Mouse (Mus musculus): ENCODE measurements around the gene Mmgt2.
"Not testable (repeated sequence)": the region's sequence is repeated elsewhere in the genome, so short reads cannot be mapped to it uniquely, and the experiment has no call there.

The Mmgt2 gene

DNA sequence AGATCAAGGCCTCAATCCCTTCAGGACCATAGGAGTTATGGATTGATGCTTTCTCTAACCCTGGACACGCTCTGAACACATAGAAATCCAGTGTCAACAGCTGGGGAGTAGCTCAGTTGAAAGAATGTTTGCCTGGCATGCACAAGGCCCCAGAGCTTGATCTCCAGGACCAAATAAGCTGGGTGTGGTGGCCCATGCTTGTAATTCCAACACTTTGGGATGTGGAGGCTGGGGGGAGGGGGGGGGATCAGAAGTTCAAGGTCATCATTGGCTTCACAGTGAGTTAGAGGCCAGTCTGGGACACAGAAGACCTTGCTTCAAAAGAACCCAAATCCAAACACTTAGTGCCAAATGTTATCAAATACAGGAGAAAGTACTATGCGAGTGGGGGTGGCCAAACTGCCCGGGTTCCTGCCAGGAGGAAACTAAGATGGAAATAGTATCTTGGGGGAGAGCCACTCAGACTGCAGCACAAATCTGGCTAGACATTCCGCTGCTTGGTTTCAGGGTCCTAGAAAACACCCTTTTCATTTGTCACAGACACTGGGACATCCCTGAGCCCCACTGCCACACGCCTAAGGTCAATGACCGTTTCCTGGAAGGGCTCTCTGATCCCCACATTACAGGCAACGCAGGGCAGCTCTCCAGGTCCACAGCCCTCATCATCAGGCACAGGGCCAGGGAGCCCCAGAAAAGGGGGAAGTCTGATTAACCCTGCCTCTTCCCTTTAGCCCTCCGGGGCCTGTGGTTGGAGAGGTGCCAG is 2.6 kb upstream of the Mmgt2 start:
- DNase-seq (ENCODE audit: low spot score), result no peak

GRCm38 (mm10) chr11:62646495-62646843 is 2.0 kb upstream of the Mmgt2 start:
- no peak for DNase-seq (ENCODE audit: low spot score)

- DNase-seq (ENCODE audit: low spot score), result no peak
Measured at GRCm38 (mm10) chr11:62646958-62647515, 1.4 kb upstream of the Mmgt2 start.

GRCm38 (mm10) chr11:62647661-62648590 is 538 bp upstream of the Mmgt2 start, which contains the start of gene Lrrc75a:
Lrrc75a (minus strand) TSS chr11:62648523.
- DNase-seq (ENCODE audit: low spot score), result no peak

DNA sequence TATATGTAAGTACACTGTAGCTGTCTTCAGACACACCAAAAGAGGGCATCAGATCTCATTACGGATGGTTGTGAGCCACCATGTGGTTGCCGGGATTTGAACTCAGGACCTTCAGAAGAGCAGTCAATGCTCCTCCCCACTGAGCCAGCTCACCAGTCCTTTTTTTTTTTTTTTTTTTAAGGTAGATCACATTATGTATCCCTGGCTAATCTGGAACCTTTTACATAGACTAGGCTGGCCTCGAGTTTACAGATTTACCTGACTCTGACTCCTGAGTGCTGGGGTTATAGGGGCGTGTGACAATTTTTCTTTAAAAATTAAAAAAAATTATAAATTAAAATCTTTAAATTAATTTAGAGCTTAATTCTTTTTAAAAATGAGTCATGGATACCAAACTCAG is 1.3 kb downstream of the Mmgt2 start:
- not testable (repeated sequence) for DNase-seq (ENCODE audit: low spot score)

DNA sequence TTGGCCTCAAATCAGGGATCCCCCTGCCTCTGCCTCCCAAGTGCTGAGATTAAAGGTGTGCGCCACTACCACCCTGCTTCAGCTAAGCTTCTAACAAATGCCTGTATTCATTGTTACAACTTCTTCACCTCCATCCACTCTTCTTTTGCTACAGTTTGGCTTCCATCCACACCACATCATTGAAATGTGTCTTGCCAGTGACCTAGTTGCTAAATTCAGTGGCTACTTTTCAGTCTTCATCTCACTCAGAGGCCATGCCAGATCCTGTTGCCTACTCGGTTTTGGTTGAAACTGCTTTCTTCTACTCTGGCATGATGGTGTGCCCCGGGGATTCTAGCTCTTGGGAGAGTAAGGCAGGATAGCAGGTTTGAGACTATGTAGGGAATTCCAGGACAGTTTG is 3.1 kb downstream of the Mmgt2 start:
- no peak for DNase-seq (ENCODE audit: low spot score)

GRCm38 (mm10) chr11:62652080-62652479 is 3.6 kb downstream of the Mmgt2 start:
- DNase-seq (ENCODE audit: low spot score), result no peak

DNA sequence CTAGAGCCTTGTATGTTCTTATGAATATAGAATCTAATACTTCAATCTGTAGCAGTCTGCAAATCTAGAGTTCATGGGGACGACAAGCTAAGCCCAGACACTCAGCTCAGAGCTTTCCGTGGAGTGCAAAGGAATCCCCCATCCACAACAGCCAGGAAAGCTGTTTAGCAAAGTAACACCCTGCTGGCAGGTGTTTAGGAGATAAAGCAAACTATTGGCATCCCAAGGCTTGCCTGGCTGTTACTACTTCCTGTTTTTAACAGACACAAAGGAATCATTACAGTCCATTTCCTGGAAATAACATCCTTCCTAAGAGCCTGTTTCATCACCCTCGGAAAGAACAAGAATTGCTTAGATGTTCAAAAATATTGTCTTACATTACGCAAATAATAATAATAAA is 12.4 kb downstream of the Mmgt2 start:
- no peak for DNase-seq (ENCODE audit: low spot score)

- DNase-seq (ENCODE audit: low spot score), result no peak
Measured at GRCm38 (mm10) chr11:62664250-62664649, 15.8 kb downstream of the Mmgt2 start.

DNA sequence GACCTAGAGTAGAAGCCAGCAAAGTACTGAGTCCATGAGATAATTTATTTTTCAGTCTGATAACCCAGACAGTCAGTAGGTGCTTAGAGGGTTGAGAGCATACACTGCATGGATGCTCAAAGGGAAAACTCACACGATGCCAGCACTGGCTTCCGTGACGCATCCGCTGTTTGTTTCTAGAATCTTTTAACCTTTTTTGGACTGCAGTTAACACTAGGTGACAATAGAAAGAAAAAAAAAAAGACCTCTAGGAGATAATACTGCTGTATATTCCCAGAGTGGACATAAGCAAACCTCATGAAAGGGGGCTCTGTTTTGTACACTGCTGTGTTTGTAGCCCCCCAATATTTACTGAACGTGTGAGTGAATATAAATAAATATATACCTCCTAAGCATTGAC is 20.5 kb downstream of the Mmgt2 start:
- DNase-seq (ENCODE audit: low spot score), result no peak

DNA sequence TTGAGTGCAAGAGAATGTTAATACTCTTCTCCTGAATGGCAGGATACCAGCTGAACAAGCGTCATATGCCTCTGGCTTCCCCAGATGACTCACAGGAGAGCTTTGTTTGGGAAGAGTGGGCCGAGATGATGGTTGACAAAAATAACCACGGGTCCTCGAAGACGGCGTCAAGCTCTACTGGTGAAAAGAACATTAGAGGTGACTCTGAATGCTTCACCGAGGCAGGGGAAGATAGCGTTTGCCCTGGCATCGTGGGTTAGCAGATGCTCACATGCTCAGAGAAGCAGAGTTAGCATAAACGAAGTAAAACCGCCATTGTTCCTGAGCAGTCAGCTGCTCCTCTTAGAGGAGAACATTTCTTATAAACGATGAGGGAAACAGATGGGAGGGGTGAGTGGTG is 21.0 kb downstream of the Mmgt2 start:
- DNase-seq (ENCODE audit: low spot score), result no peak

DNA sequence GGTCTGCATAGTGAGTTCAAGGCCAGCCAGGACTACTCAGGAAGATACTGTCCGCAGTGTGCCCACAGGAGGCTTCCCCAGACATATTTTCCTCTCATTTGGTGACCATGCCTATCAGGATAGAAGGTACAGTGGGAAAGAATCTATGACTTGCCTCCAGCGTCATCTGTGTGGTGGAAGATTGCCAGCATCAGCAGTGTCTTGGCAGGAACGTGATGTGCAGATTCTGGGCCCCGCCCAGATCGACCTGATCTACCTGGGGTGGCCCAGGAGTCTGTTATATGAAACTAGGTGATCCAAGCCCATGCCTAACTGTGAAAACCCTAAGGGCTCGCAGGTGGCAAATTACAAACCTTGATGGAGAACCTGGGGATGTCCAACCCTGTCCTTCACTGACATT is 21.5 kb downstream of the Mmgt2 start:
- DNase-seq (ENCODE audit: low spot score), result no peak

DNA sequence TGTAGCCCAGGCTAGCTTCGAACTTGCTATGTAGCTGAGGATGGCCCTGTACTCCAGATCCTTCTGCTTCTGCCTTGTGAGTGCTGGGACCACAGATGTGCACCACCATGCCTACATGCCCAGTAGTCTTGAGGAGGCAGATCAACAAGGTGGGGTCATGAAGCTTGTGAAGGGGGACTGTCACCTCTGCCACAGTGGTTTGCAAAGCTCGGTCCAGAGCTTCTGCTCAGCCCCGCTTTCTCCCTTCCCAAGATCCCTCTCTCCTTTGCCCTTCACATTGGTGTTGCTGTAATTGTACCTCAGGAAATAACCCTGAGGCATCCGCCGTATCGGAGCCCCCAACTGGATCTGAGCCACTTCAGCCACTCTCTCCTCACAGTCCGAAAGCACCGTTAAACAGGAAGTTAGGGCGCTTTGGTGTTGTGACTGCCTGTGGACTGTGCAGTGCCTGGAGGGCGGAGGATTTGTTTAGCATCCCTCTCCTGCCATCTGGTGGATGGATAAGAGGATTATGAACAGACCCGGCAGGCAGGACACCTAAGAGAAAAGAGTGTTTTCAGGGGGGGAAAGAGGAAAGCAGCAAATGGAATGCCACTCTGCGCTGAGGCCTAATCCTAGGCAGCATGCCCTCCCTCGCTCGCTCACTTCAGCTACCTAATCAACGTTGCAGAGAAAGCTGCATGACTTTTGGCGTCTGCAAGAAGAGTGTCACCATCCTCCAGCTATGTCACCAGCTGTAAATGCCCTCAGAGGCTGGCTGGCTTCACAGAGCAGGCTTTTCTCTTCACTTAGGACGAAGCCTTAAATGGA is 27.2 kb downstream of the Mmgt2 start:
- DNase-seq (ENCODE audit: low spot score), result peak; percentile 36

DNA sequence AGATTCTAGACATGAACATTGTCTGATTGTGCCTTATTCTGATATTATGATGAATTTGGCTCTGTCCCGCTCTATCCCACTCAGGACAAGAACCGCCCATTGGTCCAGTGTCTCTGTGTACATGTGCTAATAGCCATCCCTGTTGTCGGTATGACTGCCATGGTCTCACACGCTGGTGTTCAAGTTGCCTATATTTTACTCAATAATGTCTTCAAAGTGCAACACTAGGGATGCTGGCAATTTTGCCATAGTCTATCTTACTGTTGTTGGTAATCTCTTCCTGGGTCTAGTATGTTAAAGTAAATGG is 27.8 kb downstream of the Mmgt2 start:
- DNase-seq (ENCODE audit: low spot score), result no peak

GRCm38 (mm10) chr11:62678778-62679354 is 30.4 kb downstream of the Mmgt2 start:
- no peak for DNase-seq (ENCODE audit: low spot score)

- DNase-seq (ENCODE audit: low spot score), result no peak
Measured at GRCm38 (mm10) chr11:62679954-62680353, 31.5 kb downstream of the Mmgt2 start.

GRCm38 (mm10) chr11:62691592-62691991 is 43.1 kb downstream of the Mmgt2 start:
- no peak for DNase-seq (ENCODE audit: low spot score)

DNA sequence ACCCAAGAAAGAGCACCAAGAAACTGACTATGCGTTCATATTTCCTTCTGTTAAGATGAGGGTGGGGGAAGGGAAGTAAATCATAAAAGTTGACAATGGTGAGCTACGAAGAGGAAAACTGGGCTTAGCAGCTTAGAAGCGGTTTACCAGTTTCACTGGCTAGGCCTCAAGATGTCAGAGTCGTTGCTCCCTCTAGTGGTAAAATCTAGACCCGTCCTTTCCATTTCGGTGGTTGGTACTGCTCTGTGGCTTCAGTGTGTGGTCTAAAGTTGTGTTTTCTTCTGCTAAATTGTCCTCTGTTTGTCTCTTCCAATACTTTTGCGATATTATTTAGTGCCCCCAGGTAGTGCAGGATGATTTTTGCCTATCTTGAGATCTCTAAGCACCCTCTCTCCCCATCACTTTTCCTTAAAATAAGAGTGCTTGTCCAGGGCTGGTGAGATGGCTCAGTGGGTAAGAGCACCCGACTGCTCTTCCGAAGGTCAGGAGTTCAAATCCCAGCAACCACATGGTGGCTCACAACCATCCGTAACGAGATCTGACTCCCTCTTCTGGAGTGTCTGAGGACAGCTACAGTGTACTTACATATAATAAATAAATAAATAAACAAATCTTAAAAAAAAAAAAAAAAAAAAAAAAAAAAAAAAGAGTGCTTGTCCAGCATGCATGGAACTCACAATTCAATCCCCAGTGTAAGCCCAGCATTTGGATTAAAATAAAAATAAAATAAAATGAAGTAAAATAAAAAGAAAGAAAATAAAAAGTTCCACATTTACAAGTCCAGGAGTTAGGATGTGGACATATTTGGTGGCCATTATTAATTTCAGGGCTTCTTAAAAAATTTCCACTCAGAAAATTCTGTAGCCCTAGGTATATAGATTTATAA is 45.1 kb downstream of the Mmgt2 start:
- peak; percentile 57 for DNase-seq (ENCODE audit: low spot score)

- no peak for DNase-seq (ENCODE audit: low spot score)
Measured at GRCm38 (mm10) chr11:62695126-62695525, 46.7 kb downstream of the Mmgt2 start.

DNA sequence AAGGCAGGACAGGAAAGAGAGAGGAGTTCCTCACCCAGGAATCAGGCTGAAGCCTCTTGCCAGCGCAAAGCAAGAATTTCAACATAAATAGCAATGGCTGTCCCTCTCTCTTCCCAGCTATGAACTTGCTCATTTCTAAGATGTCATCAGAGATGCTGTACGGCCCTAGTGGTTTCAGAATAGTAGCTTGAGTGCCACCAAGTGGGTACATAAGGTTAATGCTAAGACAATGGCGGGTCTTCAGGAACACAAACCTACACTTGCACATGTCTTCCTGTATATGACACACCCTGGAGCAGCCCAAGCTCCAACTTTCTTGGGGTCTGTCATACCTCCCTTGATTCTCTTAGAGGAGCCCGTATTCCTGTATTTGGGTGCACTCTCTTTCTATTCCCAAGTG is 51.3 kb downstream of the Mmgt2 start:
- DNase-seq (ENCODE audit: low spot score), result no peak

DNA sequence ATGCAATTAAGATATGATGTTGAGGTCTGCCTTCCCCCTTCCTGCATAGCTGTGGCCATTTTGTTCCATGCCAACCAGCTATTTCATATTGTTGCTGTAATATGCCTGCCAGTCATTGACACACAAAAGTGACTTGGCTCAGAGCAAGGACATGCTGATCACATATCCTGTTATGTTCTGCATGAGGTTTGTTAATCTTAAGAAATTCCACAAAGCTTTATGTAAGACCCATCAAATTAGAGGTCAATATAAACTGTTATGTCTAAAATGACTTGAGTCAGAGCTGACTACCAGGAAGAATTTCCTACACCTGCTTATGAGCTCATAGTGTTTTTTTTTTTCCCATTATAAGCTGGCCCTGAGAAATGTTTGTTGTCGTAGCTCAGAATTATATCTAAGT is 52.8 kb downstream of the Mmgt2 start:
- DNase-seq (ENCODE audit: low spot score), result no peak
